Mouse (Mus musculus) bone marrow macrophage, adult 2 months (primary cell): Measurements from ENCODE around the gene Spi1. TPM values are rescaled to one million over a fixed set of nuclear protein-coding genes. Genes with fewer than 3 reads are reported as not detected.

ENCODE experiments used
- H3K27ac ChIP-seq: 2 replicates; pipeline ENCODE4 v1.5.1; 2012; ENCODE audit warnings: low read depth, low read length; ENCODE audit not compliant: insufficient read depth
- H3K4me1 ChIP-seq: 2 replicates; pipeline ENCODE4 v1.6.1; 2012; ENCODE audit warnings: low read length; ENCODE audit not compliant: control insufficient read depth, insufficient read depth
- H3K4me3 ChIP-seq: 2 replicates; pipeline ENCODE4 v1.5.1; 2012; ENCODE audit warnings: mild to moderate bottlenecking, low read length, moderate library complexity; ENCODE audit not compliant: insufficient read depth
- CTCF ChIP-seq: IDR thresholded peaks from 2 replicates; pipeline ENCODE4 v1.5.1; 2012; ENCODE audit warnings: low read depth, mild to moderate bottlenecking, low read length, moderate library complexity
- POLR2A ChIP-seq: IDR thresholded peaks from 2 replicates; pipeline ENCODE4 v1.6.1; 2012; ENCODE audit warnings: mild to moderate bottlenecking, low read depth, low read length, borderline replicate concordance
- polyA plus RNA-seq: library from polyadenylated mRNA; stranded (reverse); fragments of >200 nt; gene quantifications from 2 replicates; pipeline ENCODE4 v1.2.4, GENCODE M21; 2012; ENCODE audit not compliant: missing spikeins, insufficient read depth, insufficient read length

Spi1 gene
- polyA plus RNA-seq, 1 experiment, result 487 TPM

GRCm38 (mm10) chr2:91121011-91121410 is 38.8 kb downstream of the Spi1 start:
- Histone ChIP-seq H3K27ac (no peak overlapping the region), H3K4me3 (no peak overlapping the region), H3K4me1 (no peaks in the 10 kb centered on the region)
- TF ChIP-seq POLR2A, result no peak
- no peak for TF ChIP-seq CTCF

DNA sequence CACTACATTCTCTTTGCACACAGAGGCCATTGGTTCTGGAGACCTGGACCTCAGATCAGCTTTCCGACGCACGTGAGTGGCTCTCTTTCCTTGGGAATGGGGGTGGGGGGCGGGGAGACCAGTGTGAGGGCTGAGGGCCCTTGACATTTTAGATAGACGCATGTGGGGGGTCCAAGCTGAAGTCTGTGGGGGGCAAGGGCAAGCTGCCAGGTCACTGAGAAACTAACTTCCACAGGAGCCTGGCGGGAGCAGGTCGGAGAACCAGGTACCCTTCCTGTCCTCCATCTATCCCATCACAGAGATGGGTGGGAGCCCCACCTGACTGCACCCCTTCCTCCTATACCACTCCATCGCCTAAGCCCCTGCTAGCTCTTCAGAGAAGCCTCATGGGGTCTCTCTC is 39.3 kb downstream of the Spi1 start:
- H3K4me3 ChIP-seq, result no peak overlapping the region
- H3K27ac ChIP-seq, result no peak overlapping the region
- TF ChIP-seq POLR2A, result no peak
- TF ChIP-seq CTCF, result no peak
- H3K4me1 ChIP-seq, result no peaks in the 10 kb centered on the region

- H3K4me3 ChIP-seq, result no peak overlapping the region
- H3K4me1 ChIP-seq, result no peaks in the 10 kb centered on the region
- H3K27ac ChIP-seq, result no peak overlapping the region
- TF ChIP-seq POLR2A (no peak), CTCF (no peak)
Observed at GRCm38 (mm10) chr2:91123521-91123920, 41.3 kb downstream of the Spi1 start.

DNA sequence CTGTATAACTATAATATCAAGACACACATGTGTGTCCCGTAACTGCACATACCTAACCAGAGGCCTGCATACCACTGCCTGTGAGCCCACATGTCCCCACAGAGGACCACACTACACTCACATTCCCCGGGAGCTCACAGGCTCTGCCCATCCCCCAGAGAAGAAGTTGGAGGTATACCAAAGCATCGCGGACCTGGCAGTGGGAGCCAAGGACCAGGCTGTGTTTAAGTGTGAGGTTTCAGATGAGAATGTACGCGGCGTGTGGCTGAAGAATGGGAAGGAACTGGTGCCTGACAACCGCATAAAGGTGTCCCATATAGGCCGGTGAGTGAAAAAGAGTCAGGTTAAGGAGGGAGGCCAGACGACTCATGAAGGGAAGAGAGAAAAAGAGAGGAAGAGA is 42.9 kb downstream of the Spi1 start:
- Histone ChIP-seq H3K4me3 (no peak overlapping the region), H3K4me1 (no peaks in the 10 kb centered on the region), H3K27ac (no peak overlapping the region)
- TF ChIP-seq POLR2A (no peak), CTCF (no peak)

DNA sequence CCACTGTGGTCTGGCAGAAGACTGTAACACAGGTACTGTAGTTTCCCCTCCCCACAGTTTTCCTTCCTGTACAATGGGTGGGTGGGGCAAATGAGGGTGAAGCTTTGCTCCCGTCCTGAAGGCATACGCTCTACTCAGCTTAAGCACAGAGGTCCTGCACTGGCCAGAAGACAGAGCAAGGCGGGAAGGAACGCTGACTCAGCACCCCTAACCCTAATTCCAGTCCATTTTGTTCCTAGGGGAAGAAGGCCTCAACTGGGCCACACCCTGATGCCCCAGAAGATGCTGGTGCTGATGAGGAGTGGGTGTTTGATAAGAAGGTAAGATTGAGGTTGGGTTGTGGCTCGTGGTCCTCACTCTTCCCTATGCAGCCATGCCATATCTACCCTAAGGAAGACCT is 46.6 kb downstream of the Spi1 start:
- H3K4me3 ChIP-seq, result no peak overlapping the region
- TF ChIP-seq POLR2A, result no peak
- no peak for TF ChIP-seq CTCF
- H3K4me1 ChIP-seq, result peaks cover 11% of the 10 kb centered on the region
- H3K27ac ChIP-seq, result no peak overlapping the region

- no peak for TF ChIP-seq CTCF
- no peak for TF ChIP-seq POLR2A
- Histone ChIP-seq H3K4me3 (no peak overlapping the region), H3K27ac (no peak overlapping the region), H3K4me1 (peaks cover 11% of the 10 kb centered on the region)
Observed at GRCm38 (mm10) chr2:91130126-91130525, 47.9 kb downstream of the Spi1 start.

DNA sequence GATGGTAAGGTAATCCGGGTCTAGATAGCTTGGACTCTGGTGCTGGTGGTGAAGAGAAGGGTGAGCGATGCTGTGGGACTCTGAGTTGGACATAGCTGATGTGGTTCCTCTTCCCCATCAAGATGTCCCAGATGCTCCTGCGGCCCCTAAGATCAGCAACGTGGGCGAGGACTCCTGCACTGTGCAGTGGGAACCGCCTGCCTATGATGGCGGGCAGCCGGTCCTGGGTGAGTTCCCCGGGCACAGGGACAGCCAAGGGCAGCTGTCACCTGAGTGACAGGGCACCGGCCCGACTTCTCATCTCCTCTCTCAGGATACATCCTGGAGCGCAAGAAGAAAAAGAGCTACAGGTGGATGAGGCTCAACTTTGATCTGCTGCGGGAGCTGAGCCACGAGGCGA is 49.1 kb downstream of the Spi1 start:
- Histone ChIP-seq H3K4me3 (no peak overlapping the region), H3K27ac (no peak overlapping the region), H3K4me1 (peaks cover 16% of the 10 kb centered on the region)
- TF ChIP-seq POLR2A, result no peak
- TF ChIP-seq CTCF, result no peak

DNA sequence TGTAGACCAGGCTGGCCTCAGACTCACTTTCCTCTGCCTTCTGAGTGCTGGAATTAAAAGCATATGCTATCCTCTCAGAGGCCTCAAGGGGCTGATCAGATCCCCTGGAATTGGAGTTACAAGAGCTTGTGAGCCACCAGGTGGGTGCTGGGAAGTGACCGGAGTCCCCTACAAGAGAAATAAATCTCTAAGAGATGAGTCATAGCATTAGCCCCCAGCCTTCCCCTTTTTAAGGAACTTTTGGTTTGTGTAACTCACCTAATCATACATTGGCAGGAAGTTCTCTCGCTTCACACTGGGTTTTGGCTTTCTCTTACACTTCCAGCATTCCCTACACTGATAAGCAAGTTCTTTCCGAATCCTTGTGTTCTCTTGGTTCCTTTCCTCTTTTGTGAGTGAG is 49.8 kb downstream of the Spi1 start:
- H3K27ac ChIP-seq, result no peak overlapping the region
- TF ChIP-seq CTCF (no peak), POLR2A (no peak)
- no peak overlapping the region for H3K4me3 ChIP-seq
- peaks cover 22% of the 10 kb centered on the region for H3K4me1 ChIP-seq

DNA sequence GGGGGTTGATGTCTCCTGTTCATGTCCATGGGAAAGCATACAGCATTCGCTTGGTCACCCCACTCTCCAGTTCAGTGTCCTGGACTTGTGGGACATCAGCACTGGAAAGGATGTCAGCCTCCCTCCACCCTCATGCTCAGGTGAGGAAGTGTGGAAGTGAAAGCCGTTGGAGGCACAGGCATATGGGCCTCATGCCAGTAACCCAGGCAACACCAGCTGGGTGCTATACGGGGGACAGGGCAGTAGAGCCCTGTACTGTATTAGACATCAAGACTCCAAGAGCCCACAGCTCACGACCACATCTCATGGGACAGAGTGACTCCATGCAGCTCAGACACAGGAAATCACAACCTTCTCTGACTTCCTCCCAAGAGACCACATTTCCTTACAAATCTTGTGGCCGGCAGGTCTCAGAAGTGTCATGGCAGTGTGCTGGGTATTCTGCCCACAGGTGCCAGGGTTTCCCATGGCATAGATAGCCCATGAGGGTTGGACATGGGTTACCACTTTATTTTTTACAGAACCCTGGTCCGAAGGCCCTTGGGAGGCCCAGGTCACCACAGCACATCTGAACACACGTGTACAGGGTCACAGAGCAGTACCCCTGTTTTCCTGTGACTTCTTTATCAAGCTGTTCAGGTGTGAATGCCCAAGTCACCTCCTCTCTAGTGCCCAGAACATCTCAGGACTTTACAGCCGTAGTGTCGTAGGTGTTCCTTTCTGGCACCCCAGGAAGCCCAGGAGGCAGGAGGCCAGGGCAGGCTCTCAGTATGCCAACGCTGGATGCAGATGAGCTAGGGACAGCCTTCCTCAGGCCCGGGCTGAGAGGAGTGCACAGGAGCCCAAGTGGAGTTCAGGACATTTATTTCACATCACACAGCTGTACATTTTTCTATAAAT is 54.6 kb downstream of the Spi1 start:
- TF ChIP-seq CTCF (no peak), POLR2A (no peak)
- Histone ChIP-seq H3K27ac (no peak overlapping the region), H3K4me1 (peaks cover 20% of the 10 kb centered on the region), H3K4me3 (no peak overlapping the region)

DNA sequence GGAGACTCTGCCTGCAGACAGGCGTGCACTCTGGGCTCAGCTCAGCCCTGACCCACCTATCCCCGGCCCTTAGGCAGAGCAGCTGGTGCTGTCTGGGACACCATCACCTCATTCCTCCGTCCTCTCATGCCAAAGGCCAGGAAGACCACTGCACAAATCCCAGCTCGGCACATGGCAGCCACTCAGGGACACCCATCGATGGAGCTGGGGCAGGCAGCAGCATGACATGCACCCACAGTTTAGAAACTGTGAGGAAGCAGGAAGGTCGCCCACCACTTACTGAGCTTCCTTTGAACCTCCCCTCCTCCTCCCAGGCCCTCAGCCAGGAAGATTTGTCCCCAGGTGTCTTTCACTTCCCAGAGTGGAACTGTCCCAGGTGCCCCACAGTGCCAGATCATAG is 55.3 kb downstream of the Spi1 start:
- Histone ChIP-seq H3K4me1 (peaks cover 14% of the 10 kb centered on the region), H3K4me3 (no peak overlapping the region), H3K27ac (no peak overlapping the region)
- no peak for TF ChIP-seq CTCF
- TF ChIP-seq POLR2A, result no peak

- TF ChIP-seq CTCF (no peak), POLR2A (no peak)
Observed at GRCm38 (mm10) chr2:91139311-91139710, 57.1 kb downstream of the Spi1 start.

More at GRCm38 (mm10) chr2:91139311-91139710, 57.1 kb downstream of the Spi1 start:
- H3K4me3 ChIP-seq, result no peak overlapping the region
- no peak overlapping the region for H3K27ac ChIP-seq
- peaks cover 11% of the 10 kb centered on the region for H3K4me1 ChIP-seq
